Mouse (Mus musculus): Measurements from ENCODE around the gene Atp6v0b. TPM values are rescaled to one million over a fixed set of nuclear protein-coding genes. Genes with fewer than 3 reads are reported as not detected.

Gene Atp6v0b
- total RNA-seq (2021): 100 to 1,000 TPM; 115 to 126 TPM

- peak; percentile 94 for DNase-seq
These were observed at the start of gene Atp6v0b for GRCm38 (mm10) chr4:117887133-117887532. Atp6v0b (minus strand) TSS chr4:117887333.

GRCm38 (mm10) chr4:117934081-117934480 is 46.9 kb upstream of the Atp6v0b start:
- no peak for DNase-seq

GRCm38 (mm10) chr4:117933248-117933647 is 46.1 kb upstream of the Atp6v0b start:
- DNase-seq: no peak

- DNase-seq: peak; percentile 33
These were observed 42.3 kb upstream of the Atp6v0b start, which contains the start of gene Artn for GRCm38 (mm10) chr4:117929391-117929881. Artn (minus strand) TSS chr4:117929763.

GRCm38 (mm10) chr4:117928699-117929241 is 41.6 kb upstream of the Atp6v0b start:
- peak; percentile 70 for DNase-seq

DNA sequence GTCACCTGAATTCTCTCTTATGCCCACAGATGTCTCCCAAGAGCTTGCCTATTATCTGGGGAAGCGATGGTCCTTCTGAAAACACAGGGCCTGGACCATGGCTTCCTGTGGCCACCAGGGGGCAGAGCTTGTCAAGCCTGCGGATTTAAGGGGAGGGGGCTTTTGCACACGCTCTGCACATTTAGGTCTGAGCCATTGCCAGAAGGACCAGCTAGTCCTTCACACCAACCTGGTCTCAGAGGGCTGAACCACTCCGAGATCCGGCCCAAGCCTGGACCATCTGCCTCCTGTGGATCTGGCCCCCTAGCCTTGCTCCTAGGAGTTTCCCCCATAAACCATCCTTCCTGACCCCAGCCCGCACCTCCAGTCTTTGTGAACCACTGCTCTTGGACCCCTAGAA is 41.1 kb upstream of the Atp6v0b start:
- DNase-seq: peak; percentile 40

GRCm38 (mm10) chr4:117926545-117927482 is 39.7 kb upstream of the Atp6v0b start:
- DNase-seq: peak; percentile 55

DNA sequence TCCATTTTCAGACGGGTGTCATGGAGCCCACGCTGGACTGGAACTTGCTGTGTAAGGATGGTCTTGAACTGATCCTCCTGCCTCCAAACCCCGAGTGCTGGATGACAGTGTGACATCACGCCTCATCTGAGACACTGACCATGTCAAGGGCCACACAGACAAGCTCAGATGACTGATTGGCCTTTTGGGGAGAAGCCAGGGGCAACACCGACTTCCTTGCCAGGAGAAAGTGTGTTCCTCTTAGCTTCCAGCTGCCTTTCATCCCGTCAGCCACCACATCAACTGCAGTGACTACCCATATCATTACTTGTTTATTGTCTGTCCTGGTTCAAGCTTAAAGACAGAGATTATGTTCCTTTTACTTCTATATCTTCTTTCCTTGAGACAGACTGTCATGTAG is 37.8 kb upstream of the Atp6v0b start:
- no peak for DNase-seq

DNA sequence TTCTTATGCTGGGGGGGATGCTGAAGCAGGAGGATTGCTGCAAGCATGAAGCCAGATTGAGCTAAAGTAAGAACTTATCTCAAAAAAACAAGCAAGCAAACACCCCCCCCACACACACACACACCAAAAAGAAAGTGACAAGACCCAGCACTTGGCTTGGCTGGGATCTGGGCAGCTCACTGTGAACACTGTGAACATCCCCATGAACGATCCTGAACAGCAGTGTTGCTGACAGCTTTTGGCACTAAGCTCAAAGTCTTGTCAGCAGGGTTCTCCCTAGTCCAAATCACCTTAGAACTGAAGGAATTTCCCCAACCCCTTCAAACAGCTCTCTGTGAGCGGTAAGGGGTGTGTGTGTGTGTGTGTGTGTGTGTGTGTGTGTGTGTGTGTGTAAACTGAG is 36.3 kb upstream of the Atp6v0b start:
- no peak for DNase-seq

GRCm38 (mm10) chr4:117921358-117921757 is 34.2 kb upstream of the Atp6v0b start:
- no peak for DNase-seq

DNA sequence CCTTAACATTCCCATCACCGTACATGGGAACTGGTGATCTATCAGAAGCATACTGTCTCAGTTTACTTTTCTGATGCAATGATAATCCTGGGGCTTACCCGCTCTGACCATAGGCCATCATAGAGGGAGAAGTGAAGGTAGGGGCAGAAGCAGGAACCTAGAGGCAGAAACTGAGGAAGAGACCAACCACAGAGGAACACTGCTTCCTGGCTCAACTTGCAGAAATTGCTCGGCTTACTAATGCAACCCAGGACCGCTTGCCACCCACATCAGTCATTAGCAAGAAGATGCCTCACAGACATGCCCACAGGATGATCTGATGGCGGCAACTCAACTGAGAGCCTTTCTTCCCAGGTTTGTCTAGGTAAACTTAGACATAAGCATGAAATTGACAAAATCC is 31.6 kb upstream of the Atp6v0b start:
- no peak for DNase-seq

- peak; percentile 57 for DNase-seq
These were observed 31.1 kb upstream of the Atp6v0b start for GRCm38 (mm10) chr4:117918261-117918660.

DNA sequence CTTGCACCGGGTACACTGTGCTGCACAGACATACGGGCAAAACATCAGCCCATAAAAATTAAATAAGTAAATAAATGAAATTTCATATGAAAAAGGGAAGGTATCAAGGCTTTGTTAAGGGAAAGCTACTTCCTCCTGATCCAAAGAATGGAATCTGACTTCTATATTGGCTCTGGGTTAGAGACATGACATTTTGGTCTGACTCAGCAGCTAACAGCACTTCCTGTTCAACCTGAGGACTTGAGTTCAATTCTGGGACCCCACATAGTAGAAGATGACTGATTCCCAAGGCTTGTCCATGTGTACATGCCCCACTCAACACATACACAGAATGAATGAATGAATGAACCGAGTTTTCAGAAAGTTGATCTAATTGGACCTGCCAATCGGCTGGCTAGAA is 30.7 kb upstream of the Atp6v0b start:
- DNase-seq: no peak

- no peak for DNase-seq
These were observed 30.3 kb upstream of the Atp6v0b start for GRCm38 (mm10) chr4:117917402-117917801.

- no peak for DNase-seq
These were observed 29.3 kb upstream of the Atp6v0b start for GRCm38 (mm10) chr4:117916386-117916785.

DNA sequence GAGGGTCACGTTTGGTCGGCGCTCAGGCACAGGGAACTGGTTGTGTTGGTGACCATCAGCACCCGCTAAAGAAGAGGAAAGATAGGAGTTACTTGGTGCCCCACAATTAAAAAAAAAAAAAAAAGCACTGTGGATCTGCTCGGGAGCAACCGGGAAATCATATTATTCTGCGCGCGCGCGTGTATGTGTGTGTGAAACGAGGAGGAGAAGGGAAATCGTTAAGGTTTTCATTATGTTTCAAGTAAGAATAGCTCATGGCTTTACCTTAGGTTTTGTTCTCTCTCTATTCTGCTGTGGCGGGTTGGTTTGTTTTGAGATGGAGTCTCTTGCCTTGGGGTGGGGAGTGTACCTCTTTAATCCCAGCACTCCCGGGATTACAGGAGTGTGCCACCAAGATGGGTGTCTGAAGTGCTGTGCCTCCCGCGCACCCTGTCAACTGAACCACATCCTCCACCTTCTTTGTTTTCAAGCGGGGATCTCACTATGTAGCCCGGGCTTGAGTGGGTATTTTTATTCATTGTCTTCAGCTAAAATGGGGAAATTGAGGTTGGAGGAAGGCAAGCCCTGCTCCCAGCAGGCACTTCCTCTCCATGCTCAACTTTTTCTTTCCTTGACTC is 28.5 kb upstream of the Atp6v0b start:
- DNase-seq: no peak

DNA sequence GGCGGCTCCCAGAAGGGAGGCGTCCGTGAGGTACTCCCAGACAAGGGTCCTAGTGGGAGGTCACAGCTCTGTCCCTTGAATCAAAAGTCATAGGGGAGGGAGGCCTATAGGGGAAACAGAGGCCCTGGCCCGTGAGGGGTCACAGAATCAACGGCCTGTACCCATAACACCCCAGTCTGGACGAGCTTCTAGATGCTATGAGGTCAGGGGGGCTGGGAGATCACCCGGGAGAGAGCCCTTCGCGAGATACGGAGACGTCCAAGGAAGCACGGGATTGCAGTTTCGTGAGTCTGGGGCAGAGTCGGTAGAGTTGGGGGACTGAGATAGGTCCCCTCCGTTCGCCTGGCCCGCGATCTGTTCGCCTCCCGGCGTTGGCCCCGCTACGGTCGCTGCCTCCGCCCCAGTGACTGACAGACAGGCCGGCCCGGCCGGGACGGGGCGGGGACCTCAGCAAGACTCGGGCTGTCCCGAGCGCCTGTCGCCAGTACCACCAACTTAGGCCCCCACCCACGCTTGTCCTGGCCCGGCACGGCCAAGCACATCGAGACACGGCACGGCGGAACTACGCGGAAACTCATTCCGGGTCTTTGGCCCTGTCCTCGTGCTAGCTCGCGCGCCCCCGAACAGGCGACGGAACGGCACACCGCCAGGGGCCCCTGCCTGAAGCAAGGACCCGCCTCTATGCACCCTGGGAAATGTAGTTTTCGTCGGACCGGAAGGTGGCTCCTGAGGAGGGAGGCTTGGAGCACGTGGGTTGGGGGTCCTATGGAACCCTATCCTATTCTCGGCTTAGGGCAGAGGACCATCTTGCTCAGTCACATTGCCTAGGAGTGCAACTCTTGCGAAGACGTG is 27.7 kb upstream of the Atp6v0b start, which contains the start of gene Ipo13:
Gene Ipo13 (minus strand): TSS at position 409 of the 852 bp plus-strand sequence.
- DNase-seq: peak; percentile 92

- no peak for DNase-seq
These were observed 26.9 kb upstream of the Atp6v0b start for GRCm38 (mm10) chr4:117914031-117914430.

DNA sequence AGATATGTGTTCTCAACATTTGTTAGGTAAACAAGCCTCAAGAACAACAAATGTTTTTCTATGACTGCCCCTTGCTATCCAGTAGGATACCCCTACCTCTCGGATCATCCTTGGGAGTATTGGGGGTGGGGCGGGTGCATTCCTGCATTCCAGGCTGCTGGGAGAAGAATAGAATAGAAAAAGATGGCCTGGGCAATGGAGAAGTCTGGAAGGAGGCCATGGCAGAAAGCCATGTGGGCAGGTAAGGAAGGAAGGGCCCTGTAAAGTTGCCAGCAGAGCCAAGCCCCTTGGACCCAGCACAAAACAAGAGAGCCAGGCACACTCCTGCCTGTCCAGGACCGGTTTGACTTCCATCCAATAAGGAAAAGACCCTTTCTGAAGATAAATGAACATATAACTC is 26.3 kb upstream of the Atp6v0b start:
- peak; percentile 52 for DNase-seq

DNA sequence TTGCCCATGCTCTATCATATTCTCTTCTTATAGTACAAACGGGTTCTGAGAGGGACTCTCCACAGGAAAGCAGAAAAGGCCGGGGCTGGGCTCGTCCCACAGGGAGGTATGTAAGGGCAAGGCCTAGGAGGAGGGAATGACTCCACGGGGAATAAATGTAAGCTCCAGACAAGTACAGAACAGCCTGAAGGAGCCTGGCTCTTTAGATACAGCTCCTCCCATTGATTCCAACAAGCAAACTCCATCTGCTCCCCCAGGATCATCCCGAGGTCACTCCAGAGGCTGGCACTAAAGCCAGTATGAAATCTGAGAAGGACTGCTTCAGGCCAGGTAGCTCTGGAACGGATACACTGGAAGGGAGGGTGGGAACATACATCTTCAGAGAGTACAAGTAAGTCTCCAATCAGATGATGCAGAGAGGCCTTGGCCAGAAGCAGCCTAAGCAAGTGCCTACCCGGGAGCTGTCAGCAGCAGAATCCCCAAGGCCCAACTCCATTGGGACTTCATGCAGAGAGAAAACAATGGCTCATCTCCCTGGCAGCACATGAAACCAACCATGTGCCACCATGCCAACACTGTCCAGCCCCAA is 25.6 kb upstream of the Atp6v0b start:
- no peak for DNase-seq

- no peak for DNase-seq
These were observed 25.0 kb upstream of the Atp6v0b start for GRCm38 (mm10) chr4:117912131-117912561.
